Mouse (Mus musculus): ENCODE data around the gene Mrpl24. TPM values are rescaled to one million over a fixed set of nuclear protein-coding genes. Genes with fewer than 3 reads are reported as not detected.
"Not testable (repeated sequence)": the region's sequence is repeated elsewhere in the genome, so short reads cannot be mapped to it uniquely, and the experiment has no call there.

Gene Mrpl24
- polyA plus RNA-seq, 1 experiment from 2014 or later: 83.6 TPM

DNA sequence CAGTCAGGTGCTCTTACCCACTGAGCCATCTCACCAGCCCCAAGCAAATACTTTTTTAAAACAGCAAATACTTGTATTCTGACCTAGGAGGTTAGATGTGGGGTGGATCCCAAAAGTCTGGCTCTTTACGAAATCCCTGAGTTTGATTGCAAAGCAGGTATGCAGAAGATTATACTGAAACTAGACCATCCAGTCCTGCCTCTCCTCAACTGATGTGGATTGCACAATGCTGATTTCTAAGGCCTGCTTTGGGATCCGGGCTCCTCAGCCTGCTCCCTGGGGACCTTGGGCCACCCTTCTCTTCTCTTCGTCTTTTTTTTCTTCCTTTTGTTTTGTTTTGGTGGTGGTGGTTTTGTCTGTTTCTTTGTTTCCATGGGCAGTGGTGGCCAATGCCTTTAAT is 27.8 kb upstream of the Mrpl24 start:
- Histone ChIP-seq H3K27ac (ENCODE audit: low read depth, low read length) (no peak overlapping the region), H3K4me1 (replicated peaks; ENCODE audit: control insufficient read depth, insufficient read depth, low read length) (no peaks in the 10 kb centered on the region), H3K27me3 (ENCODE audit: control insufficient read depth, insufficient read depth, low read length) (no peaks in the 10 kb centered on the region), H3K9ac (ENCODE audit: low read depth, low read length) (no peak overlapping the region), H3K4me2 (replicated peaks; ENCODE audit: low read depth, low read length) (no peak overlapping the region), H3K9me3 (ENCODE audit: control insufficient read depth, low read length) (no peaks in the 10 kb centered on the region), H3K36me3 (ENCODE audit: control insufficient read depth, insufficient read depth, low read length) (no peaks in the 10 kb centered on the region), H3K4me3 (ENCODE audit: low read depth, low read length) (no peak overlapping the region)
- 55% methylated on average over 3 of the region's 3 CpGs for WGBS
- ATAC-seq (ENCODE audit: low FRiP score) (no peak), DNase-seq (ENCODE audit: low spot score) (no peak)

DNA sequence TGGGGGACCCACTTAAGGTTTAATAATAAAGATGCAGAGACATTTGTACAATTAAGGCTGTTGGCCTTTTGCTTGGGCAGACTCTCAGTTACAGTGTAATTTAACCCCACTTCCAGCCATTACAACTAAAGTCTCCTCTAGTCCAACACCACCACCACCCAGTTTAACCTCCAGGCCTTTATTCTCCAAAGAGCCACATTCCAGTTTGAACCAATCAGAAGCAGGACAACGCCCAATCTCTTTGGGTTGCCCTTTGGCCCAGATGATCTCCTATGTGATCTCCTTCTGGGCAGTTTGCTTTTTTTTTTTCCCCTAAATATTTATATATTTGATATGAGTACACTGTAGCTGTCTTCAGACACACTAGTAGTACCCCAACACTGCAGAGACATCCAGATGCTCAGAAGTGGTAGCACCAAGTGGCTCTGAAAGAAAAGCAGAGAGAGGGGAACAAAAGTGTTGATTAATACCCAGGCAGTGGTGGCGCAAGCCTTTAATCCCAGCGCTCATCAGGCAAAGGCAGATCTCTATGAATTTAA is 25.9 kb upstream of the Mrpl24 start:
- Histone ChIP-seq H3K4me1 (replicated peaks; ENCODE audit: control insufficient read depth, insufficient read depth, low read length) (no peaks in the 10 kb centered on the region), H3K9me3 (ENCODE audit: control insufficient read depth, low read length) (no peaks in the 10 kb centered on the region), H3K27ac (ENCODE audit: low read depth, low read length) (no peak overlapping the region), H3K27me3 (ENCODE audit: control insufficient read depth, insufficient read depth, low read length) (no peaks in the 10 kb centered on the region), H3K4me3 (ENCODE audit: low read depth, low read length) (no peak overlapping the region), H3K36me3 (ENCODE audit: control insufficient read depth, insufficient read depth, low read length) (no peaks in the 10 kb centered on the region), H3K9ac (ENCODE audit: low read depth, low read length) (no peak overlapping the region), H3K4me2 (replicated peaks; ENCODE audit: low read depth, low read length) (no peak overlapping the region)
- DNase-seq (ENCODE audit: low spot score) (no peak), ATAC-seq (ENCODE audit: low FRiP score) (no peak)
- WGBS: 74% methylated on average over 3 of the region's 3 CpGs

DNA sequence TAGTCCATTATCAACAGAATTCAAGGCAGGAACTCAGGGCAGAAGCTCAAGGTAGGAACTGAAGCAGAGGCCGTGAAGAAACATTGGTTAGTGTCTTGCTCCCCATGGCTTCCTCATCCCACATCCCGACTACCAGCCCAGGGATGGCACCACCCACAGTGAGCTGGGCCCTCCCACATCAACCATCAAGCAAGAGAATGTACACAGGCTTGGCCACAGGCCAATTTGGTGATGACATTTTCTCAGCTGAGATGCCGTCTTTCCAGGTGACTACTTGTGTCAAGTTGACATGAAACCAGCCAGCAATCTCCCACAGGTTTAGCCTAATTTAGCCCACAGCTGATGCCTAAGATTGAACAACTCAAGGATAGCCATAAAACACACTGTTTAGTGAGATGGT is 20.0 kb upstream of the Mrpl24 start:
- no peak overlapping the region for H3K4me2 ChIP-seq (replicated peaks; ENCODE audit: low read depth, low read length)
- no peaks in the 10 kb centered on the region for H3K4me1 ChIP-seq (replicated peaks; ENCODE audit: control insufficient read depth, insufficient read depth, low read length)
- H3K27me3 ChIP-seq (ENCODE audit: control insufficient read depth, insufficient read depth, low read length): no peaks in the 10 kb centered on the region
- no peak overlapping the region for H3K4me3 ChIP-seq (ENCODE audit: low read depth, low read length)
- no peaks in the 10 kb centered on the region for H3K36me3 ChIP-seq (ENCODE audit: control insufficient read depth, insufficient read depth, low read length)
- ATAC-seq (ENCODE audit: low FRiP score) (no peak), DNase-seq (ENCODE audit: low spot score) (no peak)
- no peaks in the 10 kb centered on the region for H3K9me3 ChIP-seq (ENCODE audit: control insufficient read depth, low read length)
- 74% methylated on average over 3 of the region's 3 CpGs for WGBS
- no peak overlapping the region for H3K27ac ChIP-seq (ENCODE audit: low read depth, low read length)
- H3K9ac ChIP-seq (ENCODE audit: low read depth, low read length): no peak overlapping the region

- H3K4me2 ChIP-seq (replicated peaks; ENCODE audit: low read depth, low read length): no peak overlapping the region
- H3K4me3 ChIP-seq (ENCODE audit: low read depth, low read length): no peak overlapping the region
- ATAC-seq (ENCODE audit: low FRiP score) (no peak), DNase-seq (ENCODE audit: low spot score) (no peak)
- no peaks in the 10 kb centered on the region for H3K9me3 ChIP-seq (ENCODE audit: control insufficient read depth, low read length)
- no peaks in the 10 kb centered on the region for H3K36me3 ChIP-seq (ENCODE audit: control insufficient read depth, insufficient read depth, low read length)
- 78% methylated on average over 3 of the region's 3 CpGs for WGBS
- H3K27ac ChIP-seq (ENCODE audit: low read depth, low read length): no peak overlapping the region
- H3K9ac ChIP-seq (ENCODE audit: low read depth, low read length): no peak overlapping the region
- no peaks in the 10 kb centered on the region for H3K27me3 ChIP-seq (ENCODE audit: control insufficient read depth, insufficient read depth, low read length)
- no peaks in the 10 kb centered on the region for H3K4me1 ChIP-seq (replicated peaks; ENCODE audit: control insufficient read depth, insufficient read depth, low read length)
Measured at GRCm38 (mm10) chr3:87899776-87900175, 19.5 kb upstream of the Mrpl24 start.

- WGBS: 52% methylated on average over 1 of the region's 1 CpGs
- H3K9ac ChIP-seq (ENCODE audit: low read depth, low read length): no peak overlapping the region
- H3K27ac ChIP-seq (ENCODE audit: low read depth, low read length): no peak overlapping the region
- no peaks in the 10 kb centered on the region for H3K27me3 ChIP-seq (ENCODE audit: control insufficient read depth, insufficient read depth, low read length)
- no peak overlapping the region; the same call in 1 of the 2 replicates for H3K4me3 ChIP-seq (ENCODE audit: low read depth, low read length)
- ATAC-seq (ENCODE audit: low FRiP score): no peak
- no peak for DNase-seq (ENCODE audit: low spot score)
- H3K4me1 ChIP-seq (replicated peaks; ENCODE audit: control insufficient read depth, insufficient read depth, low read length): no peaks in the 10 kb centered on the region
- H3K4me2 ChIP-seq (replicated peaks; ENCODE audit: low read depth, low read length): no peak overlapping the region
- H3K9me3 ChIP-seq (ENCODE audit: control insufficient read depth, low read length): no peaks in the 10 kb centered on the region
- H3K36me3 ChIP-seq (ENCODE audit: control insufficient read depth, insufficient read depth, low read length): no peaks in the 10 kb centered on the region
Measured at GRCm38 (mm10) chr3:87901036-87901624, 18.2 kb upstream of the Mrpl24 start.

GRCm38 (mm10) chr3:87901959-87902358 is 17.3 kb upstream of the Mrpl24 start:
- WGBS: 91% methylated on average over 5 of the region's 6 CpGs
- H3K4me3 ChIP-seq (ENCODE audit: low read depth, low read length); H3K4me1 ChIP-seq (replicated peaks; ENCODE audit: control insufficient read depth, insufficient read depth, low read length); H3K9me3 ChIP-seq (ENCODE audit: control insufficient read depth, low read length); H3K9ac ChIP-seq (ENCODE audit: low read depth, low read length); H3K27ac ChIP-seq (ENCODE audit: low read depth, low read length); DNase-seq (ENCODE audit: low spot score); H3K4me2 ChIP-seq (replicated peaks; ENCODE audit: low read depth, low read length); H3K27me3 ChIP-seq (ENCODE audit: control insufficient read depth, insufficient read depth, low read length); ATAC-seq (ENCODE audit: low FRiP score); H3K36me3 ChIP-seq (ENCODE audit: control insufficient read depth, insufficient read depth, low read length): not testable (repeated sequence)

DNA sequence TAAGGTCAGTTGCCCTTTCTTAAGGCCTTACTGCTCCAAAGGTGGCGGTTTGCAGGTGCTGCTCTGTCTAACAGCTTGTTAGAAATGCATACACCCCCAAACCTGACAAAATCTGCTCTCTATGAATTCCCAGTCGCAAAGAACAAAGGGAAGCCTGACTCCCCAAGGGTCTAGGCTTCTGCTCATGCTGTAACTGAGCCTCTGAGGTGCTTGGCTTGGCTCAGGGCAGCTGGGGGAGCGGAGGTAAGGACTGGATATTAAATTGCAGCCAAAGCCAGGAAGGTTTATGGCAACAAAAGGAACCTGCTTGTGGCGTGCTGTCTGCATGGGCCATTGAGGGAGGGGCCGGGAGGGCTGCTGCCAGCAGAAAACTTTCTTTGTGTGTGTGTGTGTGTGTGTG is 15.5 kb upstream of the Mrpl24 start:
- no peak for DNase-seq (ENCODE audit: low spot score)
- Histone ChIP-seq H3K27me3 (ENCODE audit: control insufficient read depth, insufficient read depth, low read length) (no peaks in the 10 kb centered on the region), H3K9ac (ENCODE audit: low read depth, low read length) (no peak overlapping the region), H3K9me3 (ENCODE audit: control insufficient read depth, low read length) (no peaks in the 10 kb centered on the region), H3K27ac (ENCODE audit: low read depth, low read length) (no peak overlapping the region), H3K36me3 (ENCODE audit: control insufficient read depth, insufficient read depth, low read length) (no peaks in the 10 kb centered on the region), H3K4me1 (replicated peaks; ENCODE audit: control insufficient read depth, insufficient read depth, low read length) (peaks cover 5% of the 10 kb centered on the region), H3K4me2 (replicated peaks; ENCODE audit: low read depth, low read length) (no peak overlapping the region), H3K4me3 (ENCODE audit: low read depth, low read length) (no peak overlapping the region)
- ATAC-seq (ENCODE audit: low FRiP score): no peak
- WGBS: 53% methylated on average over 5 of the region's 5 CpGs

GRCm38 (mm10) chr3:87905880-87906485 is 13.3 kb upstream of the Mrpl24 start, which contains the start of gene Hdgf:
Hdgf (plus strand) TSS chr3:87906321.
- Histone ChIP-seq H3K9ac (ENCODE audit: low read depth, low read length) (peak within 1 kb of the TSS; percentile 94), H3K36me3 (ENCODE audit: control insufficient read depth, insufficient read depth, low read length) (no peaks in the 10 kb centered on the region), H3K27me3 (ENCODE audit: control insufficient read depth, insufficient read depth, low read length) (no peaks in the 10 kb centered on the region), H3K4me3 (ENCODE audit: low read depth, low read length) (peak within 1 kb of the TSS; percentile 79), H3K27ac (ENCODE audit: low read depth, low read length) (peak within 1 kb of the TSS; percentile 94), H3K9me3 (ENCODE audit: control insufficient read depth, low read length) (no peaks in the 10 kb centered on the region), H3K4me2 (replicated peaks; ENCODE audit: low read depth, low read length) (peak within 1 kb of the TSS; percentile 88), H3K4me1 (replicated peaks; ENCODE audit: control insufficient read depth, insufficient read depth, low read length) (peaks cover 14% of the 10 kb centered on the region)
- DNase-seq (ENCODE audit: low spot score): peak; percentile 97
- ATAC-seq (ENCODE audit: low FRiP score): peak; percentile 93
- 2% methylated on average over 56 of the region's 57 CpGs for WGBS

DNA sequence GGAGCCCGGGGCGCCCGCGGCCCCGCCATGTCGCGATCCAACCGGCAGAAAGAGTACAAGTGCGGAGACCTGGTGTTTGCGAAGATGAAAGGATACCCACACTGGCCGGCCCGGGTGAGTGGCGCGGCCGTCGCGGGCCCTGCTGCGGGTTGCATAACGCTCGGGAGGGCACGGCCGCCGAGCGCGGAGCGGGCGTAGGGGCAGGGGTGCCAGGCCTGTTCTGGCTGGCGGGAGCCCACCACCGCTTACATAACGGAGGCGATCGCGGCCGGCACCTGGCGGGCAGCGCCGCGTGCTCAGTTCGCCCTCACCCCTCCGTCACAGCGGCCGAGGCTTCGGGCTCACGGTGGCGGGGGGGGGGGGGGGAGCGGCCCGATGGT is 12.7 kb upstream of the Mrpl24 start:
- Histone ChIP-seq H3K36me3 (ENCODE audit: control insufficient read depth, insufficient read depth, low read length) (no peaks in the 10 kb centered on the region), H3K4me2 (replicated peaks; ENCODE audit: low read depth, low read length) (peak overlapping the region; percentile 88), H3K9ac (ENCODE audit: low read depth, low read length) (peak overlapping the region; percentile 94), H3K27ac (ENCODE audit: low read depth, low read length) (peak overlapping the region; percentile 94), H3K27me3 (ENCODE audit: control insufficient read depth, insufficient read depth, low read length) (no peaks in the 10 kb centered on the region), H3K9me3 (ENCODE audit: control insufficient read depth, low read length) (no peaks in the 10 kb centered on the region), H3K4me3 (ENCODE audit: low read depth, low read length) (peak overlapping the region; percentile 79), H3K4me1 (replicated peaks; ENCODE audit: control insufficient read depth, insufficient read depth, low read length) (peaks cover 17% of the 10 kb centered on the region)
- DNase-seq (ENCODE audit: low spot score): no peak
- WGBS: 1% methylated on average over 26 of the region's 47 CpGs
- peak; percentile 28; the same call in 1 of the 2 replicates for ATAC-seq (ENCODE audit: low FRiP score)
